Mouse (Mus musculus) skeletal muscle tissue, adult 2 months (tissue): ENCODE results near the gene Preb.
A peak's percentile ranks its signal among the peaks of the same experiment; 100 is the strongest.

Experiments
- DNase-seq: peaks from one replicate; pipeline ENCODE4 v3.0.0-alpha.2; 2012; ENCODE audit warnings: low read depth, low spot score

Preb gene

DNA sequence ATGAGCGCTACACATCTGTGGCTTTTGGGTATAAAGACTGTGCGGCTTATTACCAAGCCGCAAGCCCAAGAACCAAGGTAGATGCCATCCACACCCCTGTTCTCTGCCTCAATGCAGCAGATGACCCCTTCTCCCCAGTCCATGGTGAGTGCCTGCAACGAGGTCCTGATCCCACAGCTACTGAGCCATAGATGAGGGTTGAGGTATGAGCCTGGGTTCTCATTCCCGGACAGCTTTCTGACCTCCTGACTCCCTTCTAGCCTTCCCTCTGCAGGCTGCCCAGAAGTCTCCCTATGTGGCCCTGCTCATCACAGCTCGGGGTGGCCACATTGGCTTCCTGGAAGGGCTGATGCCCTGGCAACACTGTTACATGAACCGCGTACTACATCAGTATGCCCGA, 5.6 kb downstream of the Preb start:
- no peak for DNase-seq

DNA sequence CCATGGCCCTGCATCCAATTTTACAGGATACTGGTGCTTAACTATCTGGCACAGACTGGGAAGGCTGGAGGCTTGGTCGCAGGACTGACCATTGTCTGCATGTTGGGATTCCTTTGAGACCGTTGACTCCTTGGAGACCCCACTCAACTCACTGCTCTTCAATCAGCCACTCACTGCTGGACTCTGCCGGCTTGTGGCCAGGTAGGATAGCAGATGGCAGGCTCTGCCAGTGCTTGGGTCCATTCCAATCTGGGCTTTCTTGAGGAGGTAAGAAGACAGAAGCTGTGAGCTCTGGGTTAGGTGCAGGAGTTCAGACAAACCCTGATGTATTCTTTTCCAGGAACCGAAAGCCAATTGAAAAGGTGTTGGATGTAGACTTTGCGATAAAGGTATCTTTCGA, 6.1 kb downstream of the Preb start:
- DNase-seq = no peak

GRCm38 (mm10) chr5:30952551-30952950, 7.6 kb downstream of the Preb start:
- no peak for DNase-seq

DNA sequence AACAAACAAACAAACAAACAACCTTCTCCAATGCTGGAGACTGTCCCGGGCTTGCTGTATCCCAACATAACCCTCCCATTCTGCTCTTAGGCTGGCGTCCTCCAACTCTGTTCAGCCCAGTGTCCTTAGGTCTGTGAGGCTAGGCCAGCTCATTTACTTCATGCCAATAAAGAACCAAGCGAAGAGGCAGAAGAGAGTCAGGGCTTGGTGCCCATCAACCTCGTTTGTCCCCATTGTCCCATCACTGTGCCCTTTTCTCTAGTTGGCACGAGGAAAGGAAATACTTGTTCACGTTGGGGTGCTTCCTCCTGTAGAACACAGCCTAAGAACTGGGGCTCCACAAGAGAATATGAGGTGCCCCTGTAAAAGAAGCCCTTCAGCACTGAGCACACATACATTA, 8.5 kb downstream of the Preb start:
- no peak for DNase-seq

DNA sequence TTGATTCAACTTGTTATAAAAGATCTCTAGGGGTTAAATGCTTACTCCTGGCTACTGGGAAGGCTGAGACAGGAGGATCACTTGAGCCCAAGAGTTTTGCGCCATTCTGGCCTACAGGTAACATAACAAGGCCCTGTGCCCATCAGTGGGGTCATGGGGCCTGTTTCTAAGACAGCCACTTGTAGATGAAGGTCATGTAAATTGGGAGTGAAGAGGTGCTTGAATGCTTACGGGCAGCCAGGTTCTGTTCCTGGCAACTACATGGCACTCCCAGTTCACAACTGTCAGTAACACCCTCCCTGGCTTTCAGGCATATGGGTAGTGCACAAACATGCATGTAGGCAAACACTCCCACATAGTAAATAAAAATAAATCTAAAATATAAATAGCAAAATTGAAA, 9.2 kb downstream of the Preb start:
- no peak for DNase-seq

GRCm38 (mm10) chr5:30950451-30950850, 9.7 kb downstream of the Preb start:
- no peak for DNase-seq

DNA sequence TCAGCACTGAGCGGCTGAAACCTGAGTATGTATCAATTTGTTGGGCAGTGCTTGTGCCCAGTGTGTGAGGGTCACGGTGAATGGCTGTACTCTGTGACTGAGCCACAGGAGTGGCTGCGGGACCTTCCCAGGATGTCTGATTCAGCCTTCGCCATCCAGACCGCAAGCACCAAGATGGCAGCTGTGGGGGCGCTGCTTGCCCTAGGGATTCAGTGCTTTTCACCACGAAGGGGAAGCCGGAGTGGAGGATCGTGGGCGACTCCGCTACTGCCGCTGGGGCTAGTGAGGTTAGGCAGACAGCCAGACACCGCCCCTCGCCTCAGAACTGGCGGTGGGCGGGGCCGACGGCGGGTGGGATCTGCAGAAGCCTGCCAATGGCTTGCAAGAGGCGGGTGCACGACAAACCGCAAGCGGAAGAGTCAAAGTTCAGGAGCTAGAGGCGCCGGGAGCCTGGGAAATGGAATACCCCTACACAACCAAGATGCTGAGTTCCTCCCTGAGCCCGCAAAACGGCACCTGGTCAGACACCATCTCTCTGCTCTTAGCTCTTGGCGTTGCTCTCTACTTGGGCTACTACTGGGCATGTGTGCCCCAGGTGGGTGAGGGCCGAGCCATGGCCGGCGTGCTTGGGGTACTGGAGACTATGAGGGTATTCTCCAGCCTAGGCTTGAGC, 10.4 kb downstream of the Preb start:
- peak; percentile 87 for DNase-seq

- no peak for DNase-seq
These were observed 11.5 kb downstream of the Preb start for GRCm38 (mm10) chr5:30948620-30949019.

- DNase-seq = peak; percentile 36
These were observed 15.0 kb downstream of the Preb start, which contains the start of gene Cgref1 for GRCm38 (mm10) chr5:30944956-30945781. TSS of gene Cgref1 (minus strand) at chr5:30945591.

DNA sequence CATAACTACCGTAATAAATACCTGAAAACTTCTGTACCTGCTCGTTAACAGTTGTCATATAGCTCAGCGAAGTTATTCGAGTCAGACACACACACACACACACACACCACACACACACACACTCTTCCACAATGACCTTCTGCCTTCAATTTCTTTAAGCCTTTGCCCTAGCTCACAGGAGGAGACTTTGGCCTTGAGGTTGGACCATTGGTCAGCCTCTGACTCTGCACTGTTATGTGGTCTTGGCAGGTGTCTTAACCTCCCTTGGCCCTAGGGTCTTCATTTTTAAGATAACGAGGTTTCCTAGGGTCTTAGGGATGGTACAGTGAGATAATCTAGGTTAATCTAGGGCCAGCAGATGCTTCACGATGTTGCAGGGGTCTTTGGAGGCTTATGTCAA, 15.8 kb downstream of the Preb start:
- DNase-seq = no peak

DNA sequence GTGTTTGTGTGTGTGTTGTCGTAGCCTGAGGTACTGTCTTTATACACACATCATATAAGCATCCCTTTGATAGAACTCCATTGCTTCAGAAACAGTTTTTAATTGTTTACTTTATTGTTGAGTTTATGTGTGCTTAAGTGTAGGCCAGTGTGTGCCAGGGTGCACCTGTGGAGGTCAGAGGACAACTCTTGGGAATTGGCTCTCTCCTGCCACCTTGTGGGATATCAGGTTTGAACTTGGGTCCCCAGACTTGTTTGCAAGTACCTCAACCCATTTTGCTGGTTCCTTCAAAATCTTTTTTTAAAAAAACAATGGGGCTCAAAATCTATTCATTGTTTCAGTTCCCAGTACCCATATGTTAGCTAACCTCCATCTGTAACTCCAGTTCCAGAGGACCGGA, 17.2 kb downstream of the Preb start:
- no peak for DNase-seq

- DNase-seq = no peak
These were observed 25.3 kb downstream of the Preb start for GRCm38 (mm10) chr5:30934725-30935461.

- no peak for DNase-seq
These were observed 26.5 kb downstream of the Preb start for GRCm38 (mm10) chr5:30933705-30934104.

DNA sequence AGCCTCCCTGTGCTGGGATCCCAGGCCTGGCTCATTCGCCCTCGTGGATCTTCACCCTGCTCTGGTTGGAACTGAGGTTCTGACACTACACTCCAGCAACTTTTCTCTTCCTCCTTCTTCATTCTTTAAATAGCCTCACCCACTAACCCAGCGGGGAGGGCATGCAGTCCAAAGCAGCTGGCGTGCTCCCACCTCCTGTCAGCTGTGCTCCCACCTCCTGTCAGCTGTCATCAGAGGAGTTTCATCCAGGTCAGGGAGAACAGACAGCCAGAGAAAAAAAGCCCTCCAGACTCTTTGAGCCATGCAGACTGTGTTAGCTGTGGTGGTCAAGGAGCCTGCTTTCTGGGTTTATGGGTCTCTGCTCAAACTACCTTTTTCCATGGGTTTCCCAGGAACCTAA, 28.8 kb downstream of the Preb start:
- DNase-seq = peak; percentile 62

GRCm38 (mm10) chr5:30930846-30931245, 29.3 kb downstream of the Preb start:
- DNase-seq = no peak

- DNase-seq = peak; percentile 59
These were observed 30.0 kb downstream of the Preb start for GRCm38 (mm10) chr5:30930121-30930520.

DNA sequence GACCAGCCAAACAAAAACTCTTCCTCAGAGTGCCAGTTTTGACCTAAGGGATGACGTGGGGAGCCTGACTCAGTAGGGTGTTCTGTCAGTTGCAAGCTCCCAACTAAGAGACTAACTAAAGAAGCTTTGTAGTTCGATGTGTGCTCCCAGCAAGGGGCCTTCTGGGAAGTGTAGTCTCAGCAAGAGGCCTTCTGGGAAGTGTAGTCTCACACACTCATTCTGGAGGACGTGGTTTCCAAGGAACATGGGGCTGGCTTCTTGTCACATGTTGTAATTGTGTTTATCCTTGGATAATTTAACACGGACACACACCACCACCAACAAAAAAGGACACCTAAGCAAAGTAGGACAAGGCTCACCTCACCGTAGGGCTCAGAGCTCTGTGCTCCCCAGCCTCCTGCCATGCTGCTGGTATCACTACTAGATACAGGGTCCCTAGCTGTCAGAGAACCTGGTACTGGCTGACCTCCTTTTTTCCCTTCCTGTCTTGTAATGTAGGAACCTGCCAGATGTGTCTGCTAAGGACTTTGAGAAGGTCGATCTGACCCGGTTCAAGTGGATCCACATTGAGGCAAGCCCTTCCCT, 32.1 kb downstream of the Preb start:
- DNase-seq = no peak

- DNase-seq = no peak
These were observed 34.1 kb downstream of the Preb start for GRCm38 (mm10) chr5:30926073-30926472.

DNA sequence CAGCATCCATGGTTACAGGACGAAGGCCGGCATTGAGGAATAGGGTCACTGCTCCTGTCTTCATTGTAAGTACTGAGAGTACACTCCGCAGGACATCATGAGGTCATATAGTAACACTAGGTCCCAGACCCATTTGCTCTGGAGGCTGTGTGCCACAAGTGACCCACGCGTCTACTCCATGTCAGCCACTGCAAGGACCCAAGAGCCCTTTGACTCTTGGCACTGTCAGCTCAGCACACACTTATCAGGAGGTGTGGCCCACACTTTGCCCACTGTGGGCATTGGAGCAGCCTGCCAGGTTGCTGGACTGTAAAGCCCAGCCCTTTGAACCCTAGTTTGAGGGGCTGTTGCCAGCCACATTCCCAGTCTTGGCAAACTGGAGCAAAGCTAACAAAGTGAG, 34.9 kb downstream of the Preb start:
- no peak for DNase-seq

DNA sequence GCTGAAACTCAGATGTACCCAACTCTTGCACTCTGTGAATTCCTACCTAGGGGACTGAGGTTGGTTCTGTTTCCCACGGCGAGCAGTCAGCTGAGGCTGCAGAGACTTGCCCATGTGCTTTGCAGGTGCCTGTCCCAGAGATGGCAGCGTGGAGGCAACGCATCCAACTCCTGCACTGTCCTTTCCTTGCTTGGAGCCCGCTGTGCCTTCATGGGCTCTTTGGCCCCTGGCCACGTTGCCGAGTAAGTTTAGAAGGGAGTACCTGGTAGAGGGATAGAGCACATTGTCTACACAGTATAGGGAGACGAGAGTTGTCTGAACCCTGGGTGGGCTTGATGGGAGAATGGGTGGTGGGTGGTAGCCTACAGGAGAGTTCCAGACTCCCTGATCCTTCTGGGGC, 35.5 kb downstream of the Preb start:
- no peak for DNase-seq

DNA sequence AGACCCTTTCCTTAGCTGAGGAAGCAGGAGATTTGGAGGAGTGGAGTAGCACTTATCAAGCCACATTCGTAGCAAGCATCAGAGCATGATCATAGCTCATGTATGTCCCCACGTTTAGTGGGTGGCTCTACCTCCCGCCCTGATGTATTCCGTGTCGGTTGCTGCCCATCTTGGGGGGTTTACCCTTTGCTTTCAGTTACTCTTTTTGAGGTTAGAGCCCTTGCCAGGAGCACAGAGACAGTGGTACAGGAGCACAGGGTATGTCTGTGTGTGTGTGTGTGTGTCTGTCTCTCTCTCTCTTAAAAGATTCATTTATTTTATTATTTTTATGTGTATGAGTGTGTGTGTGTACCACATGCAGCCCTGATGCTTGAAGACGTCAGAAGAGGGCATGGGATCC, 37.0 kb downstream of the Preb start:
- DNase-seq = no peak

DNA sequence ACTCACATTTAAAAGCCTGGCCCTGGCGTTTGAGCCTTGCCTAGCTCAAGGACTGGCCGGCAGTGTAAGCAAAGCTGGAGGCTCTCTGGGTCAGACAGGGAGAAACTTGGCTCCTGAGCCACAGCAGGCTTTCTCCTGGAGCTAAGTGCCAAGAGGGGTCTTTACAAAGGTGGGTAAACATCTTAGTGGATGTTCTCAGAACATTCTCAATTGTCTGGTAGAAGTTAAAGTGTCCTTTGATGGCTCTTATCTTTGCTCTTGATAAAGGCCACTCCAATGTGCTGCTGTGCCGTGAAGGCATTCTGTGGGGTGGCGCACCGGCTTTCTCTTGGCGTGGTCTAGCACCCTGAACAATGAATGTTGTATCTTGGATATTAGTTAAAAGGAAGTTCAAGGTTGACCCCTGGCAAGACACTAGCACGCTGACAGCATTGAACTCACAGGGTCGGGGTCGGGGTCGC, 37.5 kb downstream of the Preb start:
- DNase-seq = no peak
